Mouse (Mus musculus): Measurements from ENCODE around the gene Ddrgk1. TPM values are rescaled to one million over a fixed set of nuclear protein-coding genes. Genes with fewer than 3 reads are reported as not detected.

Gene Ddrgk1
- 24.2 and 32.6 TPM in 2 replicates for total RNA-seq (2023)

DNA sequence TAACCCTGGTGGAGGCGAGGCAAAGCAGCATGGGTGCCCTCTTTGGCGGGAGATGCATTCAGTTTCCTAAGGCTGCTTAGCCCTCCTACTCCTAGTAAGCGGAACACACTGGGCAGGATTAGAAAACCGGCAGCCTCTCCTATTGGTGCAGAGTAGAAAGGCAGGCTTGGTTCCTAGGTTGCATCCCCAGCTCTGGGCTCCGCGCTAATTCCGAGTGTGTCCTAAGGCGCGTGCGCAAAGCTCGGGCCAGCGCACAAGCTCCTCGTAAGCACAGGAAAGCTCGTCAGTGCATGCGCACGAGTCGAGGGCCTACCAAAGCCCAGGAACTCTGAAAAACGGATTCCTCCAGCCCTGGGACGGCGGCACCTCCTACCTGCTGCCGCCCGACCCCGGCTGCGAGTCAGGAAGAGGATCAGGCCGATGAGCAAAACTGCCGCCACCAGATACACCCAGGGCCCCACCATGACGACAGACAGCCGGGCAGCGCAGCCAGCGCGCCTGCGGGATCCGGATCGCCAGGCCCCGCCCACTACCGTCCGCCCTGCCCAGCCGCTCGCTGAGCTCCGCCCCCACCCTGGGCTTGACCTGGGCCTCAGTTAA is at the start of gene Ddrgk1:
Ddrgk1 (minus strand) TSS at position 558 of the 600 bp plus-strand sequence.

DNA sequence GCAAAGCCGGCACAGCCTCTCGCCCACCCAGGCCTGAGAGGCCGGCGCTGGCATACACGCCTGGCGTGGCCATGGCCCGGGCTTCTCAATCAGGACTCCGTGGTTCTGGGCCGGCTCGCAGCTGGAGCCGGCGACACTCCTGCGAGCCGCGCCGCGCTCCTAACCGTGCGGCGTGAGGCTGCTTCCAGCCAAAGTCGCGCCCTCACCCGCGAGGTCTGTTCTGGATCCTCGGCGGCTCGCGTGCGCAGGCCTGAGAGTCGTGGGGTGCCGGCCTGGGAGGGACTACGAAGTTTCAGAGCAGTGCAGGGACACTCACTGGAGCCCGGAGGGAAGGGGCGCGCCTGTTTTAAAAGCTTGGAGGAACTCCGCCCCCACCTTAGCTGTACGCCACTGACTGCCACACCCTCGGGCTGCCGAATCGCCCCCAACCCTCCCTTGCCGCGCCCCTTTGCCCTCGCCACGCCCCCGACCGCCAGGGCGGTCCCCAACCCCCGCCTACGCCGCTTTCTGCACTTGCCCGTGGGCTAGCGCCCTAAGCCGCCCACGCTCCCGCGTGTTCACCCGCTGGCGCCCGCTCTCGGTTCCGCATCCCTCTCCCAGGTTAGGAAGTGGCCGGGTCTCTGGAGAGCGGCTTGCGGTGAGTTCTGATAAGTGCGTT is 32.8 kb upstream of the Ddrgk1 start, which contains the start of gene Slc4a11:
Slc4a11 (minus strand) TSS at position 367 of the 658 bp plus-strand sequence.

GRCm38 (mm10) chr2:130667559-130667958 is 3.1 kb upstream of the Ddrgk1 start, which contains the start of gene Itpa:
Gene Itpa, plus strand, starts transcription at chr2:130667610.

DNA sequence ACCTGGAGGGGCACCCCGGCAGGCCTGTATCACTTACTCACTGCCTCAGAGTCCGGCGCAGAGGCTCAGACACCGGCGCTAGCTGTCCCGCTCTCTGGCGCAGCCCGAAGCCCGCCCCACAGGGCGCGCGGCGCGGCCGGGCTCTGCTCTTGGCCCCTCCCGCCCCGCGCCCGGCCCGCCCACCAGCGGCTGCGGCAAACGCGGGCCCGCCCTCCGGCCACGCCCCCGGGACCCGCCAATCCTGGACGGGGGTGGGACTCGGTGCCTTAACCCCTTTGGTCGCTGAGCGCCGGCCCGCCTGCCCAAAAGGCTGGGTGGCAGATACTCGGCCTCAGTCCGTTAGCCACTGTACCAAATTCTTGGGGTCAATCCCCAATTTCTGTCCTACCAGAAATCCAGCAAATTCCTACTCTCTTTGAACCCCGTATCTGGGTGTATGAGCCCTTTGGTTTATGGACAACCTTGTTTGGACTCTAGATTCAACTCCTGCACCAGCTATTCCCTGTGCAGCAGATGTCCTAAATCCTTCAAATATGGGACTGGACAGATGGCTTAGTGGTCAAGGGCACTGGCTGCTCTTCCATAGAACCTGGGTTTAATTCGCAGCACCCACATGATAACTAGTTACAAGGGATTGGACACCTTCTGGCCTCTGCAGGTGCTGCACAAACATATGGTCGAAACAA is 21.6 kb downstream of the Ddrgk1 start, which contains the start of gene Lzts3:
Lzts3 (minus strand) TSS at position 120 of the 686 bp plus-strand sequence.

GRCm38 (mm10) chr2:130629839-130630203 is 34.6 kb downstream of the Ddrgk1 start, which contains the start of the genes Fastkd5 and Ubox5:
Gene Fastkd5, minus strand, starts transcription at chr2:130630027.
Gene Ubox5, minus strand, starts transcription at chr2:130630038.

Other genes with a start within 250 kb of the Ddrgk1 start
- 53.6 and 89.6 TPM in 2 replicates for gene Vps16, start 240.3 kb downstream of the Ddrgk1 start, total RNA-seq (2023)
- 14.1 and 17.0 TPM in 2 replicates for gene Pced1a, start 240.0 kb downstream of the Ddrgk1 start, total RNA-seq (2023)
- 66.3 and 68.3 TPM in 2 replicates for gene Ptpra, start 214.4 kb downstream of the Ddrgk1 start, total RNA-seq (2023)
- 25.8 and 25.9 TPM in 2 replicates for gene Mrps26, start 100.9 kb downstream of the Ddrgk1 start, total RNA-seq (2023)
- gene Oxt, start 88.5 kb downstream of the Ddrgk1 start, total RNA-seq (2023), result not detected in 2 replicates
- not detected in 2 replicates for gene Avp, start 82.1 kb downstream of the Ddrgk1 start, total RNA-seq (2023)
- 2.1 and 2.4 TPM in 2 replicates for gene Fastkd5, start 34.6 kb downstream of the Ddrgk1 start, total RNA-seq (2023)
- 1.6 and 1.9 TPM in 2 replicates for gene Ubox5, start 34.6 kb downstream of the Ddrgk1 start, total RNA-seq (2023)
- 0.82 and 1.3 TPM in 2 replicates for gene Lzts3, start 21.9 kb downstream of the Ddrgk1 start, total RNA-seq (2023)
- 10.2 and 10.3 TPM in 2 replicates for gene Itpa, start 3.0 kb upstream of the Ddrgk1 start, total RNA-seq (2023)
- 0.16 TPM in 1 of 2 replicates, not detected in the other for gene Slc4a11, start 32.9 kb upstream of the Ddrgk1 start, total RNA-seq (2023)
- 19.1 and 29.0 TPM in 2 replicates for gene 4930402H24Rik, start 241.7 kb upstream of the Ddrgk1 start, total RNA-seq (2023)
- gene Atrn, start 241.8 kb upstream of the Ddrgk1 start, total RNA-seq (2023), result 50.4 and 78.9 TPM in 2 replicates

All from neutrophil, adult 65 days (primary cell).